Mouse (Mus musculus) kidney, embryonic 15.5 days (tissue): Measurements from ENCODE around the gene Mrrf. TPM values are rescaled to one million over a fixed set of nuclear protein-coding genes. Genes with fewer than 3 reads are reported as not detected.
"Not testable (repeated sequence)": the region's sequence is repeated elsewhere in the genome, so short reads cannot be mapped to it uniquely, and the experiment has no call there.

ENCODE experiments used
- ATAC-seq: fragments of 200-750 bp; cut with Nextera tagmentation; replicated peaks from 2 replicates; pipeline ENCODE4 v1.8.0; 2017; ENCODE audit warnings: moderate TSS enrichment; ENCODE audit not compliant: low FRiP score
- H3K27ac ChIP-seq: fragments of 300-500 bp; sonication (generic); 2 replicates; pipeline ENCODE4 v1.5.1; 2015; ENCODE audit warnings: mild to moderate bottlenecking, inconsistent platforms
- H3K27me3 ChIP-seq: fragments of 300-500 bp; sonication (generic); 2 replicates; pipeline ENCODE4 v1.6.1; 2015; ENCODE audit warnings: inconsistent platforms
- H3K36me3 ChIP-seq: fragments of 300-500 bp; sonication (generic); 2 replicates; pipeline ENCODE4 v1.6.1; 2015; ENCODE audit warnings: inconsistent platforms
- H3K4me1 ChIP-seq: fragments of 300-500 bp; sonication (generic); 2 replicates; pipeline ENCODE4 v1.6.1; 2015; ENCODE audit warnings: inconsistent platforms
- H3K4me2 ChIP-seq: fragments of 300-500 bp; sonication (generic); 2 replicates; pipeline ENCODE4 v1.6.1; 2015; ENCODE audit warnings: moderate library complexity, mild to moderate bottlenecking, inconsistent platforms
- H3K4me3 ChIP-seq: fragments of 300-500 bp; sonication (generic); replicated peaks from 2 replicates; pipeline ENCODE4 v1.5.1; 2015; ENCODE audit warnings: mild to moderate bottlenecking, inconsistent platforms
- H3K9ac ChIP-seq: fragments of 300-500 bp; sonication (generic); 2 replicates; pipeline ENCODE4 v1.6.1; 2015; ENCODE audit warnings: mild to moderate bottlenecking, inconsistent platforms
- H3K9me3 ChIP-seq: fragments of 300-500 bp; sonication (generic); replicated peaks from 2 replicates; pipeline ENCODE4 v1.6.1; 2016; ENCODE audit warnings: inconsistent platforms
- WGBS: fragments of 180-500 bp; shearing (Covaris S2); methylation state at CpG from one replicate; pipeline ENCODE4 v1.1.7; 2015; ENCODE audit warnings: mixed read lengths; 5-methylcytosine and 5-hydroxymethylcytosine counted together
- polyA plus RNA-seq: library from polyadenylated mRNA; unstranded; fragments of >200 nt; fragmentation: Nextera tagmentation; extraction: Ambion mirVana; gene quantifications from 2 replicates; pipeline ENCODE4 v1.2.1, GENCODE M21; 2015

The Mrrf gene
- polyA plus RNA-seq, 1 experiment from 2014 or later, result 26.7 TPM

DNA sequence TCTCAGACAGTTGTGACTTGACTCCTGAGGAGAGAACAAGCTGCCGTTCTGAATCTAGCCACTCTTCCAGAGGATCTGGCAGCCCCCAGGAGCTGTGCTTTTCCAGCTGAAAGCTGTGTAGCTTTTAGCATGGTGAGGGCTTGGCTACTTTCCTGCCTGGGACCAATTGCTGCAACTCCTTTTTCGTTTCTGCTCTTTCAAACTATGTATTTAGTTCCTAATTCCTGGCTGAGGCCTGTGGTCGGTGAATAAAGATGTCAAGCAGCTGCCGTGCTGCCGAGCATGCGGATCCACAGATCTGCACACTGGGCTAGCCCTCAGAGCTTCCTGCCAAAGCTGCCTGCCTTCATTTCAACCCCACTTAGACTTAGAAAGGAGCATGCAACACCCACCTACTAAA is 48.7 kb downstream of the Mrrf start:
- Histone ChIP-seq H3K9ac (no peak overlapping the region), H3K9me3 (no peaks in the 10 kb centered on the region), H3K4me3 (no peak overlapping the region), H3K27ac (peak overlapping the region; percentile 57), H3K36me3 (peaks cover 9% of the 10 kb centered on the region; the same call in 1 of the 2 replicates), H3K27me3 (no peaks in the 10 kb centered on the region), H3K4me1 (peaks cover 5% of the 10 kb centered on the region), H3K4me2 (no peak overlapping the region)
- 58% methylated on average over 6 of the region's 6 CpGs for WGBS
- no peak for ATAC-seq

DNA sequence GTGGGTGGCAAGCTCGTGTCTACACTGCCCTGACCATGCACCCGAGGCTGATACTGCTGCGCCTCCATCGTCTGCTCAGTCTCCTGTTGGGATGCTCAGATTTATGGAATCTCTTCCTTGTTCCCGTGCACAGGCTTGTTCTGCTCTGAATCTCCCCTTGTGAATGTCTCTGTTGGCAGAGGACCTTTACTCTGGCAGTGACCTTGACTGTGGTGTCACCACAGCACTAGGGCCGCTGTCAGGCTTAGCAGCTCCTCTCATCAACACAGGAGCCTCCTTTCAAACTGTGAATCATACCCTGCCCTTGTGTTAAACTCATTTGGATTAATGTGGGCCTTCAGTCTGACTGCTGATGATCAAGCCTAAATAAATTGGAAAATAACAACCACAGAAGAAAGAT is 53.0 kb downstream of the Mrrf start:
- peaks cover 14% of the 10 kb centered on the region for H3K4me1 ChIP-seq
- H3K27me3 ChIP-seq, H3K4me2 ChIP-seq, H3K9me3 ChIP-seq, H3K4me3 ChIP-seq, H3K27ac ChIP-seq, ATAC-seq, H3K9ac ChIP-seq, H3K36me3 ChIP-seq: not testable (repeated sequence)
- WGBS, result 45% methylated on average over 6 of the region's 6 CpGs

DNA sequence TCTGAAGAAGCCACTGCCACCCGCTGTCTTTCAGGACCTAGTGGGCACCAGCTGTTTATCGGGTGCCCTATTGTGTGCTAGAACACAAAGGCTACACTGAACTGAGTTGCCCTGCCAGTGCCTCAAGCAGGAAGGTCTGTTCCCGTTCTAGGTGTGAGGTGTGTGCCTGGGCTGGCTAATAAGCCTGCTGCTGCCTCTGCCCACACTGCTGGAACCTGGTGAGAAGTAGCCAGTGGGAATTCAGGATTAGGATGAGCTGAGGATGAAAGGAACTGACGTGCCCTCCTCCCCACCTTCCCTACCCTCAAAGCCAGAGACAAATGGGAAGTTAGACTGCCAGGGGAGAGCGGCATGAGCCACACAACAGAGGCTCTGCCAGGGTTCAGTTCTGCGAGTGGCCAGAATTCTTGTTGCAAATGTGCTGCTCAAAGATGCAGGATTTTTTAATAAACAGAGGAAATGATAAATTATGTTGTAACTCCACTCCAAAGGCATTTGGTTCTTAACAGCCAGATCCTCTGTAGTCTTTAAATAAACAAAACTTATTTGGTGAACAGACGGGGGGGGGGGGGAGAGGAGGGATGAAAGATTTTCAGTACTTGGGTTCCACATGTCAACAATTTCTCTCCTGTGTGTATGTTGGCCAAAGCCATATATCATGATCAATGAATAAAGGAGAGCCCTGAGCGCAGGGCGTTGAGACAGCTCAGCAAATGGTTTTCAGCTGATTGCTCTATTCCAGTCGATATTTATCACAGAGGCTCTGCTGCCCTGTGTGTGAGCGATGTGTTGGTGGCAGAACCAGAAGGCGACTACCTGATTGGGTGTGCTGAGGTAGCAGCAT is 55.1 kb downstream of the Mrrf start:
- H3K9ac ChIP-seq, result no peak overlapping the region
- WGBS, result 32% methylated on average over 12 of the region's 12 CpGs
- H3K4me2 ChIP-seq, result no peak overlapping the region
- peaks cover 5% of the 10 kb centered on the region; the same call in 1 of the 2 replicates for H3K36me3 ChIP-seq
- peak; percentile 49 for ATAC-seq
- peak overlapping the region; percentile 48 for H3K27ac ChIP-seq
- peaks cover 9% of the 10 kb centered on the region; the same call in 1 of the 2 replicates for H3K4me1 ChIP-seq
- no peak overlapping the region for H3K4me3 ChIP-seq
- no peaks in the 10 kb centered on the region for H3K9me3 ChIP-seq
- H3K27me3 ChIP-seq, result peaks cover 3% of the 10 kb centered on the region; the same call in 1 of the 2 replicates

DNA sequence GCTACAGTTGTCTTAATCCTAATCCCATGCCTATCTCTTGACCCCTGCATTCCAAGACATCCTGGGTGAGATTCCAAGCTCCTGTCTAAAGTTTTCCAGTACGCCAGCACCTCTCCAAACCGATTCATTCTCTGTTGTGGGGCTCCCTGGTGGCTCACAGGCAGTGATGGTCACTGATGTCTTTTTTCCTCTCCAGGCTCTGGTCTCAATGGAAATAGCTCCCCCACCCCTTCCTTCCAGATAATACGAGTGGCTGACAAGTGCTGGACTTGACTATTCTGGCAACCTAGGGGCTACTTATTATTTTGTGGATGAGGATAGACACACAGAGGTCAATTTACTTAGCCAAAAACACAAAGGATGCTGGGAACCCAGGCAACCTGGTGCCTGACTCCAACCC is 60.8 kb downstream of the Mrrf start:
- H3K27me3 ChIP-seq, result peaks cover 53% of the 10 kb centered on the region
- no peaks in the 10 kb centered on the region for H3K36me3 ChIP-seq
- H3K9ac ChIP-seq, result no peak overlapping the region
- no peak overlapping the region for H3K4me3 ChIP-seq
- H3K27ac ChIP-seq, result no peak overlapping the region
- no peak for ATAC-seq
- no peak overlapping the region for H3K4me2 ChIP-seq
- H3K4me1 ChIP-seq, result peaks cover 15% of the 10 kb centered on the region
- WGBS, result 70% methylated on average over 3 of the region's 3 CpGs
- no peaks in the 10 kb centered on the region for H3K9me3 ChIP-seq

DNA sequence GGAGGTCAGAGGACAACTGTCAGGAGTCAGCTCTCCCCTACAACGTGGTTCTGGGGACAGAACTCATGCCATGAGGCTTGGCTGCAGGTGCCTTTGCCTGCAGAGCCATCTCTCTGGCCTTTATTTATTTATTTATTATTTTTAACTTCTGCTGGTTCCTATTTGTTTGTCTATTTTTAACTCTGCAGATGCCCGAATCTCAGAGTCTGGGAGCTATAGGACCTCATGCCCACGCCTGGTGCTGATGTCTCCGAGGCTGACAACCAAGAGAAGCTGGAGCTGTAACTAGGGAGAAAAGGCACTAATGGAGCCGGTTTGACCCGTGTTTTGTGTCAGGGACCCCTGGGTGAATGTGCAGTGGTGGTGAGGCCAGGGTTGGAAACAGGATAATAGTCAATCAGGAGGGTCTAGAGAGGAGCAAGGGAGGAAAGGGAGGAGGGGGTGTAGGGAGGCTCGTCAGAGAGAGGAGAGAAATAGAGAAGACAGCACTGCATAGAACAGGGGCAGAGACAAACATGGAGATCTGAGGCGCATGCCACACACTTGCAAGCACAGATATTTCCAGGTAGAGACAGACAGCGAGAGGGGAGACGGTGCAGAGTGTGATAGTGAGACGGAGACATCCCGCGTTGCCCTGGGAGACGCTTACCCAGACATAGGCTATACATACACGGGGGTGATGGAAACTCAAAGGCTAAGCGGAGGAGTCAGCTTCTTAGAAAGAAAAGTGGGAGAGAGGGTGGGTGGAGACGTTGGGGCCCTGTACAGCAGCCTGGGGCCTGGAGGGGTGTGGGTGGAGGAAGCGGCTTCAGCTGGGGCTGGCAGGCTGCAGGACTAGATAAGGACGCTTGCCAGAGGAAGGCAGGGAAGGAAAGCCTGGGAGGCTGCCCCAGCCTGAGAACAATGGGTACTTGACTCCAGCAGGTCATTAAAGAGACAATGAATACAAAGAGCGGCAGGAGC is 62.0 kb downstream of the Mrrf start:
- peaks cover 65% of the 10 kb centered on the region for H3K27me3 ChIP-seq
- H3K27ac ChIP-seq, result peak overlapping the region; percentile 18; the same call in 1 of the 2 replicates
- H3K4me3 ChIP-seq, result peak overlapping the region; percentile 12; the same call in 1 of the 2 replicates
- 17% methylated on average over 20 of the region's 20 CpGs for WGBS
- ATAC-seq, result peak; percentile 86
- H3K36me3 ChIP-seq, result no peaks in the 10 kb centered on the region
- no peaks in the 10 kb centered on the region for H3K9me3 ChIP-seq
- H3K4me1 ChIP-seq, result peaks cover 27% of the 10 kb centered on the region
- no peak overlapping the region for H3K9ac ChIP-seq
- peak overlapping the region; percentile 43 for H3K4me2 ChIP-seq

DNA sequence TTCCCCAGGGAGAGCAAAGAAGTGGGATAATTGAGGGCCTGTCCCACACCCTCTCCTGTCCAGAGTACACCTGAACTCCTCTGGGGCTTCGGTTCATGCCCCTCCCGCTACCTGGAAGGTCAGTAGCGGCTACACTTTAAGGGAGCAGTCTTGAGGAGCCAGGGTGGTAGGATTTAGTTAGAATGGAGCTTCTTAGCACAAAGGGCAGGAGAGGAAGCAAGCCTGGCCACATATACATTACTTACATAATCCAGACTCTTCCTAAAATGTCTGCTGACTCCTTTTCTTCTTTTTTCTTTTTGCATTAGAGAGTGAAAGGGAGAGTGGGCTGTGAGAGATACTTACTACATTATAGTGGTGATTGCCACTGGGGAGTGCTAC is 62.7 kb downstream of the Mrrf start:
- H3K9ac ChIP-seq, result no peak overlapping the region
- peak; percentile 5; the same call in 1 of the 2 replicates for ATAC-seq
- H3K9me3 ChIP-seq, result no peaks in the 10 kb centered on the region
- H3K27me3 ChIP-seq, result peaks cover 71% of the 10 kb centered on the region
- 23% methylated on average over 3 of the region's 3 CpGs for WGBS
- H3K27ac ChIP-seq, result no peak overlapping the region
- peak overlapping the region; percentile 43 for H3K4me2 ChIP-seq
- H3K36me3 ChIP-seq, result no peaks in the 10 kb centered on the region
- H3K4me3 ChIP-seq, result no peak overlapping the region
- H3K4me1 ChIP-seq, result peaks cover 33% of the 10 kb centered on the region

DNA sequence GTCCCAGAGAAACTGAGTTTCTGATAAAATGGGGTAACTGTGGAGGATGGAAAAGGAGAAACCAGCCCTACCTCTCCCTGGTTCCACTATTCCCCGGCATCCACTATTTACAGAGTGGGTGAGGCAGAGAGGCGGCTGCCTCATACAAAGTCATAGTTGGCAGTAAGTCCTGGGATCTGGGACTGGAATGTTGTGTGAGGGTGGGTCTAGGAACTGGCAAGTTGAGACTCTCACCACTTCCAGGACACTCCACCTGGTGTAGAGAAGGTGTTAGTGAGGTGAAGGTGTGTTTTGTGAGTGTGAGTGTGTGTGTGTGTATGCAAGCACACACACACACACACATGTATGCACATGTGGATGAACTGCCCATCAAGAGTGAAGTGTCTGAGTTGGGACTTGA is 64.6 kb downstream of the Mrrf start:
- H3K27ac ChIP-seq, result no peak overlapping the region
- no peak overlapping the region for H3K9ac ChIP-seq
- H3K4me2 ChIP-seq, result no peak overlapping the region
- H3K4me3 ChIP-seq, result no peak overlapping the region
- H3K4me1 ChIP-seq, result peaks cover 34% of the 10 kb centered on the region
- no peak for ATAC-seq
- no peaks in the 10 kb centered on the region for H3K36me3 ChIP-seq
- no peaks in the 10 kb centered on the region for H3K9me3 ChIP-seq
- WGBS, result 83% methylated on average over 2 of the region's 2 CpGs
- peaks cover 87% of the 10 kb centered on the region for H3K27me3 ChIP-seq

DNA sequence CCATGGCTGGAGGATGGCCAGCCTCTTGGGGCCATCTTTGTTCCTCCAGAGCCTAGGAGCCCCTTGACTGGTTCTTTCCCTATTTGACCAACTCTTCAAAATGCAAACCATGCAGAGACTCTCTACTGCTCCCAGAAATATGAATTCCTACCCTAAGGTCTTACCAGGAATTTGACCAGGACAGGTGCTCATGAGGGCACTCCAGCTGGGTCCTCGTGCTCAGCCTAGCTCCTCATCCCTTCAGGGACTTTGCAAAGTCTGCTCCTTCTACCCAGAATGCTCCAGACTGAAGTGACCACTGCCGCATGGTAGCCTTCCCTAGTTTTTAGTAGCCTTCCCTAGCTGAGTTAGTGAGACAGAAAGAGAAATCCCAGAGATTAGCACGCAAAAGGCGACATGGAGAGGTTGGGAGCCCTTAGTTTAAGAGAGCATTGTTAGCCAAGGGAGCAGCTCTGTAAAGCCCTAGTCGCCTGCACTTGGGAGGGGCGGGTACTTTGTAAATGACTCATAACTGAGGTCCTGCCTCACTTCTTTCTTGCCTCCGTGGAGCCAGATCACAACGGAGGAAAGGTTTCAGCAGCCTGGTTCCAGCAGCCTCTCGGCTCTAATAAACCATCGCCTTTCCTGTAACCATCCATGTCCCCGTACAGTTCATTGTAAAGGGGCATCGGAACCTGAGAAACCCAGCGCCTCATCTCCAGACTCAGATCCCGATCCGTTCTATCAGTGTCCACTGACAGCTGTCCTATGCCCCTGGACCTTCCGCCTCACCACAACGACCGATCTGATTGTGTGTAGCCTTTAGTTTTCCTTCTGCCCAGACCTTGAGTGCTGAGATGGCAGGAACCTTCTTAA is 65.8 kb downstream of the Mrrf start:
- Histone ChIP-seq H3K27me3 (peaks cover 78% of the 10 kb centered on the region), H3K36me3 (no peaks in the 10 kb centered on the region), H3K9ac (no peak overlapping the region), H3K9me3 (no peaks in the 10 kb centered on the region), H3K4me3 (peak overlapping the region; percentile 45; the same call in 1 of the 2 replicates), H3K4me2 (peak overlapping the region; percentile 91), H3K27ac (no peak overlapping the region), H3K4me1 (peaks cover 34% of the 10 kb centered on the region)
- no peak for ATAC-seq
- 23% methylated on average over 18 of the region's 18 CpGs for WGBS

DNA sequence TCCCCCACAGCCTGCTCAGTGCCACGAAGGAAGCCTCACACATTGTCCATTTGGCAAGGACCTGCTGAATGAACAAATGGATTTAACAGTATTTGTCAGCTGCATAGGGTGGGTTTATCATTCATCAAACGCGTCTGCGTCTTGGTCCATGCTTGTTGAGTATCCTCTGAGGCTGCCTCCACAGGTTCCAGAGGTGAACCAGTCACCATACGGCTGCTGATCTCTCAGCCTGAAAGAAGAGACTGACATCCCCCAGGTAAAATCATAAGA is 66.4 kb downstream of the Mrrf start:
- no peak for ATAC-seq
- no peak overlapping the region for H3K27ac ChIP-seq
- peak overlapping the region; percentile 91 for H3K4me2 ChIP-seq
- no peaks in the 10 kb centered on the region for H3K36me3 ChIP-seq
- 16% methylated on average over 5 of the region's 5 CpGs for WGBS
- no peak overlapping the region for H3K9ac ChIP-seq
- peaks cover 73% of the 10 kb centered on the region for H3K27me3 ChIP-seq
- no peaks in the 10 kb centered on the region for H3K9me3 ChIP-seq
- H3K4me3 ChIP-seq, result peak overlapping the region; percentile 45
- H3K4me1 ChIP-seq, result peaks cover 34% of the 10 kb centered on the region

DNA sequence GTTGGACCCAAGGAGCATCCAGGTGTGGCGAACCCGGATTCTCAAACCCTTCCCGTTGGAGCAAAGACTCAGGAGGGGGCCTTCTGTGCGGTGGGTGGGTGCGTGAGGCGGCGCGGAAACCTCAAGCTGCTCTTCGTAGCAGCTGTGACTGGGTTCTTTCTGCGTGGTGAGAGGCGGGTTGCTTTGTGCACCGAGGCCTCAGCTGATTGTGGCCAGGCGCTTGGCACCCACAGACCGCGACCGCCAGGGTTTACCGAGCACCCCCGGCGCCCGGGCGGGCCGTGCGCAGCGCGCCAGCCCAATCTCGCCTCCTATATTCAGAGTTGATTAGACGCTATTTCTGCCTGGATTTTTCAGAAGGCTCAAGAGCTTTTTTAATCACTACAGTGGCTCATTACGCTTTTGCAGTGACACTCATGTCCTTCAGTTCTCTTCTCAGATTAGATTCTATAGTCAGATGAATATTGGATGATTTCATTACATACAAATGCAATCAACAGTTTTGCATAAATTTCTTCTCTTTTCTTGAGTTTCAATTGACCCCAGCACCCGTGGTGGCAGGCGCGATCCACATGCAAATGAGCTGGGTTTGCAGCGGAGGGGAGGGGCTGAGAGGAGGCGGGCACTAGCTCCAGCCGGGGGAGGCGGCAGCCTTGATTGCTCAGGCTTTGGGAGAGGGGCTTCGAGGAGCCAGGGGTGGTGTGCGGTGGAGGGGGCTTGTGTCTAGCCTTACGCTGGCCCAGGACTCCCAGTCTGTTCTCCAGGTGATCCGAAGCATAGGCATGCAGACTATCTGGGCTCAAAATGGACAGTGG is 67.0 kb downstream of the Mrrf start:
- Histone ChIP-seq H3K9me3 (no peaks in the 10 kb centered on the region), H3K4me1 (peaks cover 29% of the 10 kb centered on the region), H3K27me3 (peaks cover 67% of the 10 kb centered on the region), H3K4me2 (peak overlapping the region; percentile 91), H3K9ac (0 out of 2 replicates have a peak overlapping the region, but pooled peaks have one; percentile 11), H3K36me3 (no peaks in the 10 kb centered on the region), H3K27ac (no peak overlapping the region), H3K4me3 (peak overlapping the region; percentile 45)
- ATAC-seq, result peak; percentile 49; the same call in 1 of the 2 replicates
- 2% methylated on average over 39 of the region's 39 CpGs for WGBS

DNA sequence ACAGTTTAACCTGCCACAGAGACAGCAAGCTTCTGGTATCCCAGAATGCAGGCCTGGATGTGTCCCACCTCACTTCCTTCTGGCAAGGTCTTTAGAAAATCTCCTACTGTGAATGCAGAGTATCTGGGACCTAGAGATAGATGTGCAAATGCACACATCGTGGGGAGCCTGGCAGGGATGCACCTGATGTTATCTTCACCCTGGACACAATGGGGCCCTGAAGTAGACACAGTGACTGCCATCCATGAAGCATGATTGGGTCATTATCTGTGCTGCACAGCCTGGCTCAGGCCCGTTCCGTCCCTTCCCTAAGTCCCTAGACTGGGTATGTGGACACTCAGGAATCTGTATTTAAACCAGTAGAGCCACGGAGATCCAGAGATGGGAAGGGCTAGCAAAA is 68.4 kb downstream of the Mrrf start:
- H3K9me3 ChIP-seq, result no peaks in the 10 kb centered on the region

More for the DNA sequence above, 68.4 kb downstream of the Mrrf start:
- Histone ChIP-seq H3K36me3 (no peaks in the 10 kb centered on the region), H3K27ac (no peak overlapping the region), H3K4me2 (no peak overlapping the region), H3K4me3 (no peak overlapping the region), H3K9ac (no peak overlapping the region), H3K27me3 (peaks cover 62% of the 10 kb centered on the region), H3K4me1 (peaks cover 21% of the 10 kb centered on the region)
- WGBS, result 59% methylated on average over 4 of the region's 4 CpGs
- no peak for ATAC-seq
